ENCODE assay signal across 9 mouse cellular contexts in genomic region chr6:8950611-8951325, GRCm38 (mm10). TPM values are rescaled to one million over a fixed set of nuclear protein-coding genes. Genes with fewer than 3 reads are reported as not detected.
DNase-seq lines count a peak whose midpoint lies in the region; ATAC-seq and TF ChIP-seq lines count a peak whose summit lies in the region.
"Had no signal": no experiment of that assay in that cellular context is flagged by ENCODE, and none has a peak within 500 bp of the region (broad histone marks: within the 10 kb centered on the region; RNA-seq: fewer than 3 reads in every experiment).

No protein-coding gene starts in this region.

- no peak for ATAC-seq in forebrain, embryonic 14.5 days
- ATAC-seq in liver, embryonic 16.5 days (ENCODE audit: low read depth) = no peak

- TF ChIP-seq RAD21 in CH12.LX (IDR thresholded peaks at IDR 0.05; ENCODE audit: low read depth, low read length) = no peak

- TF ChIP-seq EP300 in CH12.LX (IDR thresholded peaks at IDR 0.05; ENCODE audit: low read length) = no peak

- H3K36me3 ChIP-seq in CH12.LX (replicated peaks in 1 of 2; ENCODE audit: control insufficient read depth in 1 of 2, insufficient read depth in 1 of 2, low read length in 1 of 2) = no peaks in the 10 kb centered on the region
- H3K36me3 ChIP-seq in forebrain, embryonic 14.5 days (ENCODE audit: control insufficient read depth, insufficient read depth, low read length) = no peaks in the 10 kb centered on the region
- H3K36me3 ChIP-seq in liver, embryonic 16.5 days (ENCODE audit: control insufficient read depth, insufficient read depth) = no peaks in the 10 kb centered on the region

- no peak for TF ChIP-seq CTCF in CH12.LX (conservative IDR thresholded peaks at IDR 0.05 in 1 of 2, IDR thresholded peaks at IDR 0.05 in 1 of 2; ENCODE audit: low read depth in 2 of 2, low read length in 2 of 2)

- no peaks in the 10 kb centered on the region for H3K4me1 ChIP-seq in CH12.LX (ENCODE audit: control insufficient read depth in 1 of 2, insufficient read depth in 2 of 2)
- H3K4me1 ChIP-seq in forebrain, embryonic 14.5 days (ENCODE audit: control insufficient read depth, insufficient read depth, low read length) = peaks cover 15% of the 10 kb centered on the region
- no peaks in the 10 kb centered on the region; the same call in 1 of the 2 replicates for H3K4me1 ChIP-seq in liver, embryonic 16.5 days (ENCODE audit: control insufficient read depth, low read depth, low read length)

- dilution Hi-C loops in CH12.LX (cut with MboI; ENCODE audit: extremely low pct_ligation_motif_present, extremely low pct_unique_long_range_greater_than_20kb, low sequenced_read_pairs) = no loop called here

- in situ Hi-C loops in CH12.LX (cut with MboI; ENCODE audit: low pct_ligation_motif_present, low pct_unique_long_range_greater_than_20kb, low sequenced_read_pairs) = no loop called here

- peak overlapping the region in 1 of 3 experiments; percentile 33 for H3K4me3 ChIP-seq in CH12.LX (replicated peaks in 1 of 3; ENCODE audit: low read depth in 2 of 3, low read length in 2 of 3, poor library complexity in 1 of 3)
- peak overlapping the region; percentile 48 for H3K4me3 ChIP-seq in forebrain, embryonic 14.5 days (ENCODE audit: low read depth, low read length)
- 0 out of 2 replicates have a peak overlapping the region, but pooled peaks have one; percentile 6 for H3K4me3 ChIP-seq in liver, embryonic 16.5 days (ENCODE audit: low read depth, low read length)

- H3K79me2 ChIP-seq in CH12.LX (replicated peaks; ENCODE audit: control insufficient read depth, extremely low read depth, insufficient read depth, poor library complexity, severe bottlenecking) = no peaks in the 10 kb centered on the region

- under 1% methylated on average over 26 of the region's 26 CpGs for WGBS in forebrain, embryonic 14.5 days
- 2% methylated on average over 26 of the region's 26 CpGs for WGBS in liver, embryonic 16.5 days (ENCODE audit: insufficient replicate concordance)

- peak overlapping the region; percentile 9; the same call in 1 of the 2 replicates for H3K4me2 ChIP-seq in CH12.LX (ENCODE audit: insufficient read depth, low read depth, poor library complexity, severe bottlenecking)
- H3K4me2 ChIP-seq in forebrain, embryonic 14.5 days (ENCODE audit: low read length) = peak overlapping the region; percentile 89
- H3K4me2 ChIP-seq in liver, embryonic 16.5 days (ENCODE audit: low read depth, low read length) = peak overlapping the region; percentile 39; the same call in 1 of the 2 replicates

- H3K9ac ChIP-seq in CH12.LX (ENCODE audit: insufficient read depth, low read depth) = no peak overlapping the region
- H3K9ac ChIP-seq in forebrain, embryonic 14.5 days (ENCODE audit: low read length) = peak overlapping the region; percentile 60
- H3K9ac ChIP-seq in liver, embryonic 16.5 days (ENCODE audit: low read depth, low read length) = no peak overlapping the region

- peak; percentile 7 for DNase-seq in embryo, embryonic 10 days (ENCODE audit: low spot score)
- DNase-seq in embryo, embryonic 11 days = no peak
- no peak for DNase-seq in CH12.LX (ENCODE audit: extremely low read depth)
- DNase-seq in forebrain, embryonic 14.5 days (ENCODE audit: low spot score) = no peak
- DNase-seq in thymus, postnatal 10 days (ENCODE audit: low spot score in 2 of 2) = no peak
- no peak for DNase-seq in urinary bladder, postnatal 14 days (ENCODE audit: low spot score)
- no peak for DNase-seq in layer of hippocampus, postnatal 14 days (ENCODE audit: low spot score in 2 of 2)

- H3K27me3 ChIP-seq in CH12.LX (replicated peaks) = no peaks in the 10 kb centered on the region
- H3K27me3 ChIP-seq in forebrain, embryonic 14.5 days (replicated peaks; ENCODE audit: control insufficient read depth, insufficient read depth, low read length) = peaks cover 71% of the 10 kb centered on the region
- peaks cover 71% of the 10 kb centered on the region for H3K27me3 ChIP-seq in liver, embryonic 16.5 days (ENCODE audit: control insufficient read depth, insufficient read depth, low read depth, low read length)

- H3K9me3 ChIP-seq in CH12.LX (replicated peaks; ENCODE audit: low read length) = peaks cover 17% of the 10 kb centered on the region
- H3K9me3 ChIP-seq in forebrain, embryonic 14.5 days (replicated peaks; ENCODE audit: control insufficient read depth, low read length) = no peaks in the 10 kb centered on the region
- no peaks in the 10 kb centered on the region for H3K9me3 ChIP-seq in liver, embryonic 16.5 days (replicated peaks; ENCODE audit: control insufficient read depth, low read length)

- H3K27ac ChIP-seq in CH12.LX (ENCODE audit: insufficient read depth, low read depth) = no peak overlapping the region
- peak overlapping the region; percentile 60; the same call in 1 of the 2 replicates for H3K27ac ChIP-seq in forebrain, embryonic 14.5 days (ENCODE audit: low read depth, low read length)
- no peak overlapping the region for H3K27ac ChIP-seq in liver, embryonic 16.5 days (ENCODE audit: low read length)

- TF ChIP-seq POLR2A in CH12.LX (IDR thresholded peaks at IDR 0.05; ENCODE audit: low read depth, low read length) = no peak

TF ChIP-seq in CH12.LX, 34 proteins besides CTCF, POLR2A, EP300 and RAD21:
- TF ChIP-seq ELF1 (IDR thresholded peaks at IDR 0.05; ENCODE audit: low read depth, low read length) (no peak), IRF4 (IDR thresholded peaks at IDR 0.05; ENCODE audit: low read depth, low read length) (no peak), NRF1 (IDR thresholded peaks at IDR 0.05; ENCODE audit: low read depth, low read length) (no peak), ETS1 (conservative IDR thresholded peaks at IDR 0.05; ENCODE audit: low read depth, low read length) (no peak), GABPA (IDR thresholded peaks at IDR 0.05; ENCODE audit: insufficient replicate concordance, low read depth, low read length) (no peak), UBTF (IDR thresholded peaks at IDR 0.05; ENCODE audit: low read depth, low read length) (no peak), CHD2 (IDR thresholded peaks at IDR 0.05; ENCODE audit: low read length) (no peak)

RNA-seq across cellular contexts. Expression of gene Nxph1, which starts 2.5 kb away (rescaled TPM):
- total RNA-seq in CH12.LX (2012; rRNA removed) (not detected in 2 replicates), CH12.LX (2014; rRNA removed) (not detected in 2 replicates)
- not detected in 2 replicates for polyA plus RNA-seq in CH12.LX (2012; ENCODE audit: insufficient read length, low read depth)
- polyA plus RNA-seq in forebrain, embryonic 14.5 days (2014; fragmentation: Nextera tagmentation; extraction: Ambion mirVana) = 37.5 and 44.9 TPM in 2 replicates
- polyA plus RNA-seq in liver, embryonic 16.5 days (2015; fragmentation: Nextera tagmentation; extraction: Ambion mirVana) = not detected in 2 replicates
- 10 to 100 TPM; 40.8 to 44.3 TPM for total RNA-seq in layer of hippocampus, postnatal 14 days (2021)
- polyA plus RNA-seq: C2C12 had no signal

Comparison
In these comparisons a context has a peak if more than half of its experiments do, and no peak if none do; other contexts are left out.
1. H3K4me2 ChIP-seq: peak in every context shown above with its lines; median percentile 89 in forebrain, embryonic 14.5 days; 39 in liver, embryonic 16.5 days; 9 in CH12.LX.
2. RNA of gene Nxph1, which starts 2.5 kb away (polyA plus RNA-seq): 37.5 to 44.9 TPM in forebrain, embryonic 14.5 days; not detected in CH12.LX and not detected in liver, embryonic 16.5 days; every median in the first group is over 10 times any median in the second.